Mouse (Mus musculus): ENCODE measurements at regions not wholly inside any gene's neighbourhood (a gene's known extent, or its start where the extent isn't known, plus 50 kb on each side); places are given as distances from the start of the nearest gene placed in this dataset.
"Not testable (repeated sequence)": the region's sequence is repeated elsewhere in the genome, so short reads cannot be mapped to it uniquely, and the experiment has no call there.

DNA sequence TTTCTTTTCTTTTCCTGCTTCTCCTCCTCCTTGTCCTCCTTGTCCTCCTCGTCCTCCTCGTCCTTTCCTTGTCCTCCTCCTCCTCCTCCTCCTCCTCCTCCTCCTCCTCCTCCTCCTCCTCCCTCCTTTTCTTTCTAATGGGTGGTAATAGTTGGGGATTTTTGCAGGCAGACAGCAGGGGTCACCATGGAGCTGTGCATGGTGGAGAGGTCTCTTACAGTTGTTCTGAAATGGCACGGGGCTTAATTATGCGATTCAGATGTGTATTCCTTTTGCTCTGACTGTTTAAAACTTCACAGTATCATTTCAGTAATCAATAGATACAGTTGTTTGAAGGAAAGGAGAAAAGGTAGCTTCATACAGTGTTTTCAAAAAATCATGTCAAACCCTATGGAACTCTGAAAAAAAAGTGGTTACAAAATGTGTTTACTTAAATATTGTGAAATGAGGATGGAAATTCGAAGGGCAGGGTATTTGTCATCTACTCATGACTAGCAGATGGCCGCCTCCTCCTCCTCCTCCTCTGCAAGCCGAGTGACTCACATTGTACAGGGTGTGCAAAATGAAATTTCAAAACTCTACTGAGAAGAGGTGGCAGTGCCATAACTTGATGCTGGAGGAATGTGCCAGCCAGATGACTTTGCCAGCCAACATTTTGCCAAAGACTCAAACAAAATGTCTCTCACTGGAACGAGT, 421.0 kb upstream of the 4930578C19Rik start:
- H3K36me3 ChIP-seq (ENCODE audit: insufficient read depth, low read length) = no peaks in the 10 kb centered on the region
- H3K9ac ChIP-seq (replicated peaks; ENCODE audit: low read depth) = no peak overlapping the region
- peak; percentile 86 for ATAC-seq
- H3K27me3 ChIP-seq (replicated peaks; ENCODE audit: insufficient read depth, low read length) = no peaks in the 10 kb centered on the region
- H3K4me2 ChIP-seq (replicated peaks; ENCODE audit: low read depth, low read length) = no peak overlapping the region
- H3K4me1 ChIP-seq (ENCODE audit: insufficient read depth, low read depth, low read length) = no peaks in the 10 kb centered on the region
- no peaks in the 10 kb centered on the region for H3K9me3 ChIP-seq (ENCODE audit: low read length)
- DNase-seq (ENCODE audit: low spot score) = peak; percentile 74
- TF ChIP-seq CTCF (IDR thresholded peaks at IDR 0.05) (peak; percentile 67), EP300 (IDR thresholded peaks at IDR 0.05) (peak; percentile 46)
- 27% methylated on average over 8 of the region's 8 CpGs for WGBS
- H3K27ac ChIP-seq (ENCODE audit: low read length) = no peak overlapping the region
- no peak overlapping the region for H3K4me3 ChIP-seq (ENCODE audit: low read depth, low read length)

DNA sequence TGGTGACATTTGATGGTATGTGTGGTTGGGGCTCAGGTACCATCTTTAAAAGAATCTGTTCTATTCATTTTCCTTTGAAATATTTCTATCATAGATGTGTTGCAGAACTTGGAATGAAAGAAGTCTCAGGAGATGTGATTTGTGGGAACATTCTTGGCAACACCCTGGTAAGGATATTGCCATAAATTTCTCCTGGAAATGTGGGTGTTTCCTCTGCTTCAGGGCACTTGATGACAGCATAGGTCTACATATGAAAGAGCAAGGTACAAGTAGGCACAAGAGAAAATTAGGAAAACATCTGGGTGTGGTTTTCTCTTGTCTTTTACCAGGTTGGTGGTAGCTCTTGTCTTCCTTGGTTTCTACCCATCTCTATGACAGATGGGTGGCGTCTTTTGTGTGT, 414.5 kb upstream of the 4930578C19Rik start:
- H3K27ac ChIP-seq (ENCODE audit: low read length) = no peak overlapping the region
- no peaks in the 10 kb centered on the region for H3K36me3 ChIP-seq (ENCODE audit: insufficient read depth, low read length)
- WGBS = 88% methylated on average over 1 of the region's 1 CpGs
- H3K4me2 ChIP-seq (replicated peaks; ENCODE audit: low read depth, low read length) = no peak overlapping the region
- no peak for DNase-seq (ENCODE audit: low spot score)
- no peak overlapping the region for H3K4me3 ChIP-seq (ENCODE audit: low read depth, low read length)
- H3K9ac ChIP-seq (replicated peaks; ENCODE audit: low read depth) = no peak overlapping the region
- ATAC-seq = no peak
- H3K27me3 ChIP-seq (replicated peaks; ENCODE audit: insufficient read depth, low read length) = no peaks in the 10 kb centered on the region
- H3K4me1 ChIP-seq (ENCODE audit: insufficient read depth, low read depth, low read length) = no peaks in the 10 kb centered on the region
- no peaks in the 10 kb centered on the region for H3K9me3 ChIP-seq (ENCODE audit: low read length)
- TF ChIP-seq EP300 (IDR thresholded peaks at IDR 0.05) (no peak), CTCF (IDR thresholded peaks at IDR 0.05) (no peak)

DNA sequence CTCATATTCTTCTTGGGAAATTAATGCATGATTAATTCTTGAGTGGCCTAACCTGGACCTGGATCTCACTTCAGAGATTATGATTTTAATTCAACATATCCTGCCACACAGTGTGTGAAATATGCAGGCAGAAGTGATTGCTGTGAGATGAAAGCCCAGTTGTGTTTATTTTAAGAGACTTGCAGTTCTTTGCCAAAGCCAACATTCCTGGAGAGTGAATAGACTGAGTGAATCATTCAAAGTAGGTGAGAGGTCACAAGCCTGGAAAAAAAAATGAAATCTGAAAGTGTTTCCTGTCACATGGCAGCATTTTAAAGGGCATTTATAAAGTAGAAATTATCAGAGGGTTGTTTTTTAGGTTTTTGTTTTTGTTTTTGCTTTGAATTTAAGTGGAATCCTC, 412.9 kb upstream of the 4930578C19Rik start:
- no peaks in the 10 kb centered on the region for H3K4me1 ChIP-seq (ENCODE audit: insufficient read depth, low read depth, low read length)
- no peaks in the 10 kb centered on the region for H3K27me3 ChIP-seq (replicated peaks; ENCODE audit: insufficient read depth, low read length)
- H3K9me3 ChIP-seq (ENCODE audit: low read length) = no peaks in the 10 kb centered on the region
- H3K36me3 ChIP-seq (ENCODE audit: insufficient read depth, low read length) = no peaks in the 10 kb centered on the region
- H3K27ac ChIP-seq (ENCODE audit: low read length) = 0 out of 2 replicates have a peak overlapping the region, but pooled peaks have one; percentile 54
- DNase-seq (ENCODE audit: low spot score) = peak; percentile 88
- H3K4me3 ChIP-seq (ENCODE audit: low read depth, low read length) = no peak overlapping the region
- peak; percentile 92 for TF ChIP-seq EP300 (IDR thresholded peaks at IDR 0.05)
- no peak for TF ChIP-seq CTCF (IDR thresholded peaks at IDR 0.05)
- peak; percentile 95 for ATAC-seq
- no peak overlapping the region for H3K4me2 ChIP-seq (replicated peaks; ENCODE audit: low read depth, low read length)
- H3K9ac ChIP-seq (replicated peaks; ENCODE audit: low read depth) = no peak overlapping the region

DNA sequence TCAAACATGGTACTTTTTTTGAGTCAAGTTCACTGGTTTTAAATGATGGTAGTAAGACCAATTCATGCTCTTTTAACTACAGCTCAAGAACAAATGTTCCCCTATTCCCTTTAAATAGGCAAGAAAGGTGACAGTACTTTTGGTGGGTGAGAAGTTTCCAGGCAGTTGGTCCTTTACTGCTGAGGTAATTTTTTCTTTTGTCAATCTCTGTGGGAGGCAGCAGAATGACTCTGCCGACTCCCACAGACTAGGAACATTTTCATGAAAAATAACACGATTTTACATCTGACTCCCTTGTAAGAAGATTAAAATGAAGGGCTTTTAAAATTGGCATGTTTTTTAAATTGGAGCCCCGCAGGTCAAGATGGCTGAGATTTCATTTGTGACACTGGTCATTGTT, 377.5 kb upstream of the 4930578C19Rik start:
- Histone ChIP-seq H3K4me1 (ENCODE audit: insufficient read depth, low read depth, low read length) (no peaks in the 10 kb centered on the region), H3K36me3 (ENCODE audit: insufficient read depth, low read length) (no peaks in the 10 kb centered on the region), H3K9ac (replicated peaks; ENCODE audit: low read depth) (no peak overlapping the region), H3K27ac (ENCODE audit: low read length) (no peak overlapping the region), H3K27me3 (replicated peaks; ENCODE audit: insufficient read depth, low read length) (no peaks in the 10 kb centered on the region), H3K4me2 (replicated peaks; ENCODE audit: low read depth, low read length) (no peak overlapping the region), H3K9me3 (ENCODE audit: low read length) (no peaks in the 10 kb centered on the region), H3K4me3 (ENCODE audit: low read depth, low read length) (no peak overlapping the region)
- 50% methylated on average over 3 of the region's 3 CpGs for WGBS
- no peak for TF ChIP-seq CTCF (IDR thresholded peaks at IDR 0.05)
- no peak for TF ChIP-seq EP300 (IDR thresholded peaks at IDR 0.05)
- ATAC-seq = no peak
- no peak for DNase-seq (ENCODE audit: low spot score)

DNA sequence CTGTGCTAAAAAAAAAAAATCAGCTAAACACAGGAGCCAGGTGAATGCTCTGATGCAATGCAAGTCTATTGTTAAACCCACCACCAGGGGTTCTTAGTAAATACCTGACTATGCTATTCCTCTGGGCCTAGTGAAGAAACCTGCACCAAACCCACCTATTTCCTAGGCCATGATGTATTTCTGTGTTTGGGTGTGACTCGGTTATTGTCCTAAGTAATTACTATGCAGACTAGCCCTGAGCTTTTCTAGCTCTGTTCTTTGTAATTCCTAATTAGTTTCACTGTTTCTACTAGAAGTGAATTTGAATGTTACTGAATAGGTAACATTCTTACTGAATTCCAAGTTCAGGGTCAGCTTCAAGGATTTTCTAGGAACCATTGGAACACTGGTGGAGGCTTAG, 363.8 kb upstream of the 4930578C19Rik start:
- WGBS = 77% methylated on average over 1 of the region's 1 CpGs
- not testable (repeated sequence) for ATAC-seq; H3K9ac ChIP-seq (replicated peaks; ENCODE audit: low read depth)

DNA sequence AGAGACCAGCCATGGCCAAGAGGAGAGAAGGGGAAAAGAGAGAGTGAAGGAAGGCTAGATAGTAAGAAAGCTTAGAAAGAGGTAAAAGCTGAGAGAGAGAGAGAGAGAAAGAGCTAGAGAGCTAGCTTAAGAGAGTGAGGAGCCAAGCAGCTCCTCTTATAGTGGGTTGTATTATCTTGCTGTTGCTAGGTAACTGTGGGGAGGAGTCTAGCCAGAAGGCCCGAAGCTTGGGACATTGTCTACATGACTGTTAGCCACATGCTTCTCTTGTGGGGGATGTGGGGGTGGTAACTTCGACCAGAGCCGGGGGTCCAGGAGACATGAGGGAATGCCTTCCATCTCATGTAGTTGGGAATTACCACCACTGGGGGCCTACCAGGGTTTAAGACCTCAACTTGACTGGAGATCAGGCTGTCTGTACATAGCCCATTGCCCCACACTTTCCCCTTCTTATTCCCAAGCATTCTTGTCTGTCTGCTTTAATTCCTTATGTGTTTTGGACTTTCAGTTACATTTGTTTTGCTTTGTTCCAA, 353.3 kb upstream of the 4930578C19Rik start:
- Histone ChIP-seq H3K36me3 (ENCODE audit: insufficient read depth, low read length) (no peaks in the 10 kb centered on the region), H3K4me3 (ENCODE audit: low read depth, low read length) (no peak overlapping the region), H3K4me1 (ENCODE audit: insufficient read depth, low read depth, low read length) (no peaks in the 10 kb centered on the region), H3K27me3 (replicated peaks; ENCODE audit: insufficient read depth, low read length) (no peaks in the 10 kb centered on the region), H3K9me3 (ENCODE audit: low read length) (no peaks in the 10 kb centered on the region), H3K9ac (replicated peaks; ENCODE audit: low read depth) (no peak overlapping the region), H3K27ac (ENCODE audit: low read length) (no peak overlapping the region), H3K4me2 (replicated peaks; ENCODE audit: low read depth, low read length) (no peak overlapping the region)
- no peak for ATAC-seq
- TF ChIP-seq EP300 (IDR thresholded peaks at IDR 0.05) (no peak), CTCF (IDR thresholded peaks at IDR 0.05) (no peak)
- WGBS = 53% methylated on average over 3 of the region's 3 CpGs
- no peak for DNase-seq (ENCODE audit: low spot score)

More for the DNA sequence above, 363.8 kb upstream of the 4930578C19Rik start:
- not testable (repeated sequence) for DNase-seq (ENCODE audit: low spot score); H3K4me1 ChIP-seq (ENCODE audit: insufficient read depth, low read depth, low read length); H3K4me3 ChIP-seq (ENCODE audit: low read depth, low read length); H3K27ac ChIP-seq (ENCODE audit: low read length); H3K4me2 ChIP-seq (replicated peaks; ENCODE audit: low read depth, low read length); H3K9me3 ChIP-seq (ENCODE audit: low read length); H3K36me3 ChIP-seq (ENCODE audit: insufficient read depth, low read length); H3K27me3 ChIP-seq (replicated peaks; ENCODE audit: insufficient read depth, low read length)
